Mouse (Mus musculus) hindbrain, embryonic 14.5 days (tissue): Measurements from ENCODE around the gene Fcho1. TPM values are rescaled to one million over a fixed set of nuclear protein-coding genes. Genes with fewer than 3 reads are reported as not detected.
"Not testable (repeated sequence)": the region's sequence is repeated elsewhere in the genome, so short reads cannot be mapped to it uniquely, and the experiment has no call there.

Source experiments
- ATAC-seq: fragments of 200-750 bp; cut with Nextera tagmentation; 2 replicates; pipeline ENCODE4 v1.8.0; 2017; ENCODE audit warnings: moderate number of reproducible peaks, mild to moderate bottlenecking, moderate TSS enrichment, moderate library complexity; ENCODE audit not compliant: low FRiP score
- DNase-seq: peaks from one replicate; pipeline ENCODE4 v3.0.0-alpha.2; 2015; ENCODE audit warnings: low spot score
- H3K27ac ChIP-seq: fragments of 300-500 bp; sonication (generic); 2 replicates; pipeline ENCODE4 v1.5.1; 2014; ENCODE audit warnings: mild to moderate bottlenecking, moderate library complexity
- H3K27me3 ChIP-seq: fragments of 300-500 bp; sonication (generic); 2 replicates; pipeline ENCODE4 v1.6.1; 2014; ENCODE audit warnings: mild to moderate bottlenecking, low read length, mixed read lengths; ENCODE audit not compliant: control insufficient read depth, insufficient read depth
- H3K36me3 ChIP-seq: fragments of 300-500 bp; sonication (generic); replicated peaks from 2 replicates; pipeline ENCODE4 v1.6.1; 2014; ENCODE audit not compliant: control insufficient read depth, insufficient read depth
- H3K4me1 ChIP-seq: fragments of 300-500 bp; sonication (generic); replicated peaks from 2 replicates; pipeline ENCODE4 v1.6.1; 2014; ENCODE audit warnings: antibody characterized with exemption, low read length, mixed read lengths; ENCODE audit not compliant: control insufficient read depth, insufficient read depth
- H3K4me2 ChIP-seq: fragments of 300-500 bp; sonication (generic); replicated peaks from 2 replicates; pipeline ENCODE4 v1.6.1; 2014; ENCODE audit warnings: mild to moderate bottlenecking, moderate library complexity
- H3K4me3 ChIP-seq: fragments of 300-500 bp; sonication (generic); replicated peaks from 2 replicates; pipeline ENCODE4 v1.5.1; 2014; ENCODE audit warnings: mild to moderate bottlenecking, low read length
- H3K9ac ChIP-seq: fragments of 300-500 bp; sonication (generic); 2 replicates; pipeline ENCODE4 v1.6.1; 2014
- H3K9me3 ChIP-seq: fragments of 300-500 bp; sonication (generic); 2 replicates; pipeline ENCODE4 v1.6.1; 2016; ENCODE audit warnings: low read length; ENCODE audit not compliant: control insufficient read depth
- WGBS: fragments of 180-500 bp; shearing (Covaris S2); extraction: QIAGEN DNeasy Blood & Tissue Kit; methylation state at CpG from one replicate; pipeline ENCODE4 v1.1.7; 2014; 5-methylcytosine and 5-hydroxymethylcytosine counted together
- polyA plus RNA-seq: library from polyadenylated mRNA; unstranded; fragments of >200 nt; fragmentation: Nextera tagmentation; extraction: Ambion mirVana; gene quantifications from 2 replicates; pipeline ENCODE4 v1.2.1, GENCODE M21; 2014

Gene Fcho1
- polyA plus RNA-seq, 1 experiment from 2014 or later, result 57.3 TPM

- Histone ChIP-seq H3K27me3 (no peaks in the 10 kb centered on the region), H3K9me3 (no peaks in the 10 kb centered on the region), H3K4me2 (no peak overlapping the region), H3K4me1 (no peaks in the 10 kb centered on the region), H3K27ac (no peak overlapping the region), H3K4me3 (no peak overlapping the region), H3K9ac (no peak overlapping the region), H3K36me3 (no peaks in the 10 kb centered on the region)
- no peak for DNase-seq
- no peak for ATAC-seq
- WGBS, result 58% methylated on average over 2 of the region's 2 CpGs
These were observed 17.3 kb upstream of the Fcho1 start for GRCm38 (mm10) chr8:71742783-71743182.

- H3K9ac ChIP-seq, result no peak overlapping the region
- WGBS, result 6% methylated on average over 19 of the region's 19 CpGs
These were observed 16.2 kb upstream of the Fcho1 start for GRCm38 (mm10) chr8:71741687-71742114.

GRCm38 (mm10) chr8:71741226-71741625, 15.7 kb upstream of the Fcho1 start:
- WGBS, result 40% methylated on average over 3 of the region's 3 CpGs
- no peak for DNase-seq
- H3K9ac ChIP-seq, result no peak overlapping the region
- no peaks in the 10 kb centered on the region for H3K36me3 ChIP-seq
- H3K27me3 ChIP-seq, result no peaks in the 10 kb centered on the region
- ATAC-seq, result peak; percentile 43; the same call in 1 of the 2 replicates
- H3K4me2 ChIP-seq, result peak overlapping the region; percentile 39; the same call in 1 of the 2 replicates
- H3K4me1 ChIP-seq, result no peaks in the 10 kb centered on the region
- H3K9me3 ChIP-seq, result no peaks in the 10 kb centered on the region
- peak overlapping the region; percentile 12; the same call in 1 of the 2 replicates for H3K4me3 ChIP-seq
- H3K27ac ChIP-seq, result no peak overlapping the region

More at GRCm38 (mm10) chr8:71741687-71742114, 16.2 kb upstream of the Fcho1 start:
- Histone ChIP-seq H3K36me3 (no peaks in the 10 kb centered on the region), H3K4me2 (peak overlapping the region; percentile 39), H3K27me3 (no peaks in the 10 kb centered on the region), H3K4me1 (no peaks in the 10 kb centered on the region), H3K4me3 (peak overlapping the region; percentile 12), H3K9me3 (no peaks in the 10 kb centered on the region), H3K27ac (no peak overlapping the region)
- ATAC-seq (peak; percentile 59; the same call in 1 of the 2 replicates), DNase-seq (no peak)

GRCm38 (mm10) chr8:71738316-71738715, 12.8 kb upstream of the Fcho1 start:
- H3K4me2 ChIP-seq, H3K27me3 ChIP-seq, ATAC-seq, H3K4me3 ChIP-seq, H3K9ac ChIP-seq, H3K36me3 ChIP-seq, H3K27ac ChIP-seq, H3K9me3 ChIP-seq, H3K4me1 ChIP-seq, DNase-seq: not testable (repeated sequence)

- no peak for DNase-seq
- H3K36me3 ChIP-seq, result no peaks in the 10 kb centered on the region
These were observed 6.2 kb upstream of the Fcho1 start for GRCm38 (mm10) chr8:71731652-71732230.

GRCm38 (mm10) chr8:71728826-71729620, 3.5 kb upstream of the Fcho1 start:
- Histone ChIP-seq H3K9me3 (no peaks in the 10 kb centered on the region), H3K27ac (peak overlapping the region; percentile 90), H3K4me2 (peak overlapping the region; percentile 78), H3K4me1 (peaks cover 19% of the 10 kb centered on the region), H3K9ac (peak overlapping the region; percentile 58), H3K27me3 (no peaks in the 10 kb centered on the region), H3K36me3 (no peaks in the 10 kb centered on the region), H3K4me3 (peak overlapping the region; percentile 38)
- ATAC-seq, result peak; percentile 34; the same call in 1 of the 2 replicates
- WGBS, result 6% methylated on average over 16 of the region's 16 CpGs
- DNase-seq, result no peak

More at GRCm38 (mm10) chr8:71731652-71732230, 6.2 kb upstream of the Fcho1 start:
- no peak for ATAC-seq
- Histone ChIP-seq H3K27me3 (no peaks in the 10 kb centered on the region), H3K9me3 (no peaks in the 10 kb centered on the region), H3K4me3 (no peak overlapping the region), H3K9ac (no peak overlapping the region), H3K27ac (no peak overlapping the region), H3K4me2 (no peak overlapping the region), H3K4me1 (peaks cover 11% of the 10 kb centered on the region)
- WGBS, result 59% methylated on average over 3 of the region's 3 CpGs

GRCm38 (mm10) chr8:71728240-71728785, 2.8 kb upstream of the Fcho1 start:
- peak overlapping the region; percentile 78 for H3K4me2 ChIP-seq
- H3K9ac ChIP-seq, result peak overlapping the region; percentile 58
- H3K27ac ChIP-seq, result peak overlapping the region; percentile 90
- DNase-seq (peak; percentile 72), ATAC-seq (peak; percentile 47)
- H3K36me3 ChIP-seq, result no peaks in the 10 kb centered on the region
- H3K9me3 ChIP-seq, result no peaks in the 10 kb centered on the region
- 7% methylated on average over 21 of the region's 21 CpGs for WGBS
- H3K4me1 ChIP-seq, result peaks cover 23% of the 10 kb centered on the region
- peak overlapping the region; percentile 38 for H3K4me3 ChIP-seq
- no peaks in the 10 kb centered on the region for H3K27me3 ChIP-seq

GRCm38 (mm10) chr8:71724389-71724788, 1.1 kb downstream of the Fcho1 start:
- no peak overlapping the region for H3K27ac ChIP-seq
- H3K36me3 ChIP-seq, result no peaks in the 10 kb centered on the region
- peak overlapping the region; percentile 85 for H3K4me3 ChIP-seq
- H3K4me2 ChIP-seq, result peak overlapping the region; percentile 78
- H3K9ac ChIP-seq, result peak overlapping the region; percentile 96
- 59% methylated on average over 4 of the region's 4 CpGs for WGBS
- peaks cover 56% of the 10 kb centered on the region for H3K4me1 ChIP-seq
- no peaks in the 10 kb centered on the region for H3K27me3 ChIP-seq
- DNase-seq (no peak), ATAC-seq (no peak)
- no peaks in the 10 kb centered on the region for H3K9me3 ChIP-seq

GRCm38 (mm10) chr8:71723047-71723551, 2.4 kb downstream of the Fcho1 start:
- no peak overlapping the region for H3K4me2 ChIP-seq
- ATAC-seq, result no peak
- H3K27me3 ChIP-seq, result no peaks in the 10 kb centered on the region
- no peak for DNase-seq
- WGBS, result 72% methylated on average over 14 of the region's 14 CpGs
- peaks cover 61% of the 10 kb centered on the region for H3K4me1 ChIP-seq
- H3K9ac ChIP-seq, result no peak overlapping the region
- H3K9me3 ChIP-seq, result no peaks in the 10 kb centered on the region
- no peaks in the 10 kb centered on the region; the same call in 1 of the 2 replicates for H3K36me3 ChIP-seq
- H3K4me3 ChIP-seq, result no peak overlapping the region
- H3K27ac ChIP-seq, result no peak overlapping the region
